Mouse (Mus musculus): ENCODE data around the gene Lyve1. TPM values are rescaled to one million over a fixed set of nuclear protein-coding genes. Genes with fewer than 3 reads are reported as not detected.

Lyve1 gene
- total and polyA plus RNA-seq, 3 experiments: 17.4 to 31.0 (median 28.0) TPM

- H3K79me2 ChIP-seq (replicated peaks; ENCODE audit: control insufficient read depth, insufficient read depth, low read length): no peaks in the 10 kb centered on the region
- DNase-seq: no peak
- H3K27me3 ChIP-seq (ENCODE audit: control insufficient read depth, insufficient read depth, low read length): no peaks in the 10 kb centered on the region
- no peaks in the 10 kb centered on the region for H3K36me3 ChIP-seq (ENCODE audit: control insufficient read depth, insufficient read depth, low read length)
- no peak overlapping the region for H3K4me3 ChIP-seq
- WGBS: 46% methylated on average over 10 of the region's 10 CpGs
- TF ChIP-seq POLR2A (IDR thresholded peaks at IDR 0.05; ENCODE audit: insufficient read depth, low read depth, low read length) (no peak), EP300 (IDR thresholded peaks at IDR 0.05; ENCODE audit: insufficient read depth, low read depth, low read length) (no peak)
- intact Hi-C loops (cut with DNase I): no loop called here
- H3K27ac ChIP-seq: no peak overlapping the region
- no peak overlapping the region for H3K9ac ChIP-seq (ENCODE audit: low read depth, low read length)
- H3K4me1 ChIP-seq (ENCODE audit: control insufficient read depth, insufficient read depth, low read length): peaks cover 3% of the 10 kb centered on the region; the same call in 1 of the 2 replicates
These were observed 2.0 kb upstream of the Lyve1 start for GRCm38 (mm10) chr7:110865038-110865437.

- Histone ChIP-seq H3K36me3 (ENCODE audit: control insufficient read depth, insufficient read depth, low read length) (no peaks in the 10 kb centered on the region), H3K27me3 (ENCODE audit: control insufficient read depth, insufficient read depth, low read length) (no peaks in the 10 kb centered on the region), H3K4me3 (no peak overlapping the region), H3K9ac (ENCODE audit: low read depth, low read length) (no peak overlapping the region), H3K4me1 (ENCODE audit: control insufficient read depth, insufficient read depth, low read length) (peaks cover 3% of the 10 kb centered on the region), H3K79me2 (replicated peaks; ENCODE audit: control insufficient read depth, insufficient read depth, low read length) (no peaks in the 10 kb centered on the region), H3K27ac (no peak overlapping the region)
- 40% methylated on average over 5 of the region's 5 CpGs for WGBS
- peak in 1 of 2 experiments; percentile 28 for DNase-seq
- TF ChIP-seq EP300 (IDR thresholded peaks at IDR 0.05; ENCODE audit: insufficient read depth, low read depth, low read length) (no peak), CTCF (IDR thresholded peaks at IDR 0.05) (no peak), POLR2A (IDR thresholded peaks at IDR 0.05; ENCODE audit: insufficient read depth, low read depth, low read length) (no peak)
- intact Hi-C loops (cut with DNase I): no loop called here
These were observed 2.9 kb downstream of the Lyve1 start for GRCm38 (mm10) chr7:110860129-110860528.

- no peak for DNase-seq
- H3K9ac ChIP-seq (ENCODE audit: low read depth, low read length): no peak overlapping the region
- 67% methylated on average over 1 of the region's 1 CpGs for WGBS
- H3K27me3 ChIP-seq (ENCODE audit: control insufficient read depth, insufficient read depth, low read length): no peaks in the 10 kb centered on the region
- TF ChIP-seq EP300 (IDR thresholded peaks at IDR 0.05; ENCODE audit: insufficient read depth, low read depth, low read length): no peak
- no peak for TF ChIP-seq CTCF (IDR thresholded peaks at IDR 0.05)
- no peak for TF ChIP-seq POLR2A (IDR thresholded peaks at IDR 0.05; ENCODE audit: insufficient read depth, low read depth, low read length)
- no peaks in the 10 kb centered on the region; the same call in 1 of the 2 replicates for H3K4me1 ChIP-seq (ENCODE audit: control insufficient read depth, insufficient read depth, low read length)
- intact Hi-C loops (cut with DNase I): no loop called here
- no peaks in the 10 kb centered on the region for H3K79me2 ChIP-seq (replicated peaks; ENCODE audit: control insufficient read depth, insufficient read depth, low read length)
- H3K27ac ChIP-seq: no peak overlapping the region
- no peak overlapping the region for H3K4me3 ChIP-seq
- no peaks in the 10 kb centered on the region for H3K36me3 ChIP-seq (ENCODE audit: control insufficient read depth, insufficient read depth, low read length)
These were observed 7.4 kb downstream of the Lyve1 start for GRCm38 (mm10) chr7:110855604-110856003.

DNA sequence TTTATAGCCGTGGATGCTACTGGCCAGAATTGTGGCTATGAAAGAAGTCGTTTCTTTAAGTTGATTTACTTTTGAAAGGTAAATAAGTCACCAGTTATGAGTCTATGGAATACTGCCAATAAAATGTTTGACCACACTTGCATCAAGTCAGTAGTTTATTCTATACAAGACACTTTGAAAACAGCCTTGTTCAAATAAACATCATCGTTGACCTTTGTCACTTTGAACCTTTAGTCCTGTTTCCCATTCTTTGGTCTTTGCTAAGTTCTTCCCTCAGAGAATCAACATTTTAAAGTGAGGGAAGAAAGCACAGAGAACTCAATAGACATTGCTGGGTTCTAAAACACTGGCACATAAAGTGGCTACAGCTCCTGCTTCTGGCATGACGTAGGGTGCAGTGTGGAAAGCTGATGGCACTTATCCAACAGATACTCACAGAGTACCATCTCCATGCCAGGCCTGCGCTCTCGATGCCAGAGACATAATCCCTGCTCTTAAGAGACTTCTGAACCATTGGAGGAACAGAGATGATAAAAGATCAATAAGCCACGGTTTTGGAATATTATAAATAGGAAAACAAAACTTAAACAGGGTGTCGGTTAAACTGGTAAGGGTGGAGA, 8.0 kb downstream of the Lyve1 start:
- intact Hi-C loops (cut with DNase I): no loop called here
- H3K36me3 ChIP-seq (ENCODE audit: control insufficient read depth, insufficient read depth, low read length): no peaks in the 10 kb centered on the region
- H3K79me2 ChIP-seq (replicated peaks; ENCODE audit: control insufficient read depth, insufficient read depth, low read length): no peaks in the 10 kb centered on the region
- no peak overlapping the region for H3K4me3 ChIP-seq
- no peak overlapping the region for H3K9ac ChIP-seq (ENCODE audit: low read depth, low read length)
- WGBS: 58% methylated on average over 8 of the region's 8 CpGs
- peak in 1 of 2 experiments; percentile 28 for DNase-seq
- no peaks in the 10 kb centered on the region; the same call in 1 of the 2 replicates for H3K4me1 ChIP-seq (ENCODE audit: control insufficient read depth, insufficient read depth, low read length)
- H3K27ac ChIP-seq: no peak overlapping the region
- TF ChIP-seq POLR2A (IDR thresholded peaks at IDR 0.05; ENCODE audit: insufficient read depth, low read depth, low read length) (no peak), CTCF (IDR thresholded peaks at IDR 0.05) (no peak), EP300 (IDR thresholded peaks at IDR 0.05; ENCODE audit: insufficient read depth, low read depth, low read length) (no peak)
- no peaks in the 10 kb centered on the region for H3K27me3 ChIP-seq (ENCODE audit: control insufficient read depth, insufficient read depth, low read length)

DNA sequence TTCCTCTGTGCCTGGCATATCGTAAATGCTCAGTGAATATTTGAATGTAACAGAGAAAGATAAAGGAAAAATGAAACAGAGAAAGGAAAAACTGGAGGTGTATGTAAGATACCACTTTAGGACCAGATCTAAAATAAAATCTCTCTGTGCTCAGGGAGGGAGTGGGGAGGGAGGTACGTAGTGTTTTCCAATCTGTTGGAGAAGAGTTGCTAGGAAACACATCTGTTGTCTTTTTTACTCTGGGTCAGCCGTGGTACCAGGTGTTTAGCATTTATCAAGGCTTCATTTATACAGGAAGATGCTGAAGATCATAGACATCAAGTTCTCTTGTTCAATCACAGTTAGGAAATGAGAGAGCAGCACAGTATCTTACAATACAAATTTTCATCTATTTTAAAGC, 8.5 kb downstream of the Lyve1 start:
- DNase-seq: no peak
- WGBS: 55% methylated on average over 3 of the region's 3 CpGs
- H3K79me2 ChIP-seq (replicated peaks; ENCODE audit: control insufficient read depth, insufficient read depth, low read length): no peaks in the 10 kb centered on the region
- no peak overlapping the region for H3K4me3 ChIP-seq
- H3K9ac ChIP-seq (ENCODE audit: low read depth, low read length): no peak overlapping the region
- no peak overlapping the region for H3K27ac ChIP-seq
- TF ChIP-seq EP300 (IDR thresholded peaks at IDR 0.05; ENCODE audit: insufficient read depth, low read depth, low read length) (no peak), POLR2A (IDR thresholded peaks at IDR 0.05; ENCODE audit: insufficient read depth, low read depth, low read length) (no peak), CTCF (IDR thresholded peaks at IDR 0.05) (no peak)
- no peaks in the 10 kb centered on the region; the same call in 1 of the 2 replicates for H3K4me1 ChIP-seq (ENCODE audit: control insufficient read depth, insufficient read depth, low read length)
- intact Hi-C loops (cut with DNase I): no loop called here
- H3K27me3 ChIP-seq (ENCODE audit: control insufficient read depth, insufficient read depth, low read length): no peaks in the 10 kb centered on the region
- no peaks in the 10 kb centered on the region for H3K36me3 ChIP-seq (ENCODE audit: control insufficient read depth, insufficient read depth, low read length)

- H3K36me3 ChIP-seq (ENCODE audit: control insufficient read depth, insufficient read depth, low read length): no peaks in the 10 kb centered on the region
- 75% methylated on average over 10 of the region's 10 CpGs for WGBS
- no peak overlapping the region for H3K27ac ChIP-seq
- no peak for DNase-seq
- no peaks in the 10 kb centered on the region for H3K27me3 ChIP-seq (ENCODE audit: control insufficient read depth, insufficient read depth, low read length)
- no peak for TF ChIP-seq CTCF (IDR thresholded peaks at IDR 0.05)
- TF ChIP-seq EP300 (IDR thresholded peaks at IDR 0.05; ENCODE audit: insufficient read depth, low read depth, low read length): no peak
- TF ChIP-seq POLR2A (IDR thresholded peaks at IDR 0.05; ENCODE audit: insufficient read depth, low read depth, low read length): no peak
- no peaks in the 10 kb centered on the region for H3K79me2 ChIP-seq (replicated peaks; ENCODE audit: control insufficient read depth, insufficient read depth, low read length)
- H3K9ac ChIP-seq (ENCODE audit: low read depth, low read length): no peak overlapping the region
- no peak overlapping the region for H3K4me3 ChIP-seq
- H3K4me1 ChIP-seq (ENCODE audit: control insufficient read depth, insufficient read depth, low read length): no peaks in the 10 kb centered on the region; the same call in 1 of the 2 replicates
- intact Hi-C loops (cut with DNase I): no loop called here
These were observed 9.4 kb downstream of the Lyve1 start for GRCm38 (mm10) chr7:110853611-110854010.
